Mouse (Mus musculus) neural tube, embryonic 12.5 days (tissue): Measurements from ENCODE around the gene Myo1d. TPM values are rescaled to one million over a fixed set of nuclear protein-coding genes. Genes with fewer than 3 reads are reported as not detected.

Experiments used
- ATAC-seq: fragments of 200-750 bp; cut with Nextera tagmentation; 2 replicates; pipeline ENCODE4 v1.8.0; 2017; ENCODE audit warnings: low read depth, mild to moderate bottlenecking, moderate TSS enrichment, moderate library complexity; ENCODE audit not compliant: low FRiP score
- H3K27ac ChIP-seq: fragments of 300-500 bp; sonication (generic); 2 replicates; pipeline ENCODE4 v1.5.1; 2016
- H3K27me3 ChIP-seq: fragments of 300-500 bp; sonication (generic); replicated peaks from 2 replicates; pipeline ENCODE4 v1.6.1; 2016; ENCODE audit warnings: mild to moderate bottlenecking
- H3K36me3 ChIP-seq: fragments of 300-500 bp; sonication (generic); 2 replicates; pipeline ENCODE4 v1.6.1; 2016; ENCODE audit warnings: mild to moderate bottlenecking
- H3K4me1 ChIP-seq: fragments of 300-500 bp; sonication (generic); 2 replicates; pipeline ENCODE4 v1.6.1; 2016
- H3K4me2 ChIP-seq: fragments of 300-500 bp; sonication (generic); replicated peaks from 2 replicates; pipeline ENCODE4 v1.6.1; 2016; ENCODE audit warnings: mild to moderate bottlenecking
- H3K4me3 ChIP-seq: fragments of 300-500 bp; sonication (generic); 2 replicates; pipeline ENCODE4 v1.5.1; 2016
- H3K9ac ChIP-seq: fragments of 300-500 bp; sonication (generic); 2 replicates; pipeline ENCODE4 v1.6.1; 2016; ENCODE audit warnings: mild to moderate bottlenecking
- H3K9me3 ChIP-seq: fragments of 300-500 bp; sonication (generic); 2 replicates; pipeline ENCODE4 v1.6.1; 2016; ENCODE audit warnings: mild to moderate bottlenecking
- WGBS: fragments of 180-500 bp; shearing (Covaris S2); methylation state at CpG from one replicate; pipeline ENCODE4 v1.1.7; 2016; 5-methylcytosine and 5-hydroxymethylcytosine counted together
- polyA plus RNA-seq: library from polyadenylated mRNA; unstranded; fragments of >200 nt; fragmentation: Nextera tagmentation; extraction: Ambion mirVana; gene quantifications from 2 replicates; pipeline ENCODE4 v1.2.1, GENCODE M21; 2016

The Myo1d gene
- polyA plus RNA-seq, 1 experiment from 2014 or later: 2.2 TPM

GRCm38 (mm10) chr11:80595482-80595881 lies 184.3 kb downstream of the Myo1d start:
- Histone ChIP-seq H3K27me3 (0 out of 2 replicates have a peak, but pooled peaks cover 4% of the 10 kb centered on the region), H3K9me3 (no peaks in the 10 kb centered on the region), H3K27ac (no peak overlapping the region), H3K4me1 (no peaks in the 10 kb centered on the region), H3K4me2 (no peak overlapping the region), H3K36me3 (no peaks in the 10 kb centered on the region), H3K9ac (no peak overlapping the region), H3K4me3 (no peak overlapping the region)
- 66% methylated on average over 1 of the region's 1 CpGs for WGBS
- ATAC-seq: no peak

GRCm38 (mm10) chr11:80589387-80589786 lies 190.4 kb downstream of the Myo1d start:
- H3K27ac ChIP-seq: no peak overlapping the region
- no peak overlapping the region for H3K4me3 ChIP-seq
- H3K9ac ChIP-seq: no peak overlapping the region
- no peak for ATAC-seq
- H3K27me3 ChIP-seq: peaks cover 4% of the 10 kb centered on the region; the same call in 1 of the 2 replicates
- no peaks in the 10 kb centered on the region for H3K36me3 ChIP-seq
- no peaks in the 10 kb centered on the region for H3K9me3 ChIP-seq
- WGBS: 71% methylated on average over 5 of the region's 5 CpGs
- H3K4me1 ChIP-seq: no peaks in the 10 kb centered on the region
- no peak overlapping the region for H3K4me2 ChIP-seq

GRCm38 (mm10) chr11:80585761-80586160 lies 194.1 kb downstream of the Myo1d start:
- ATAC-seq: no peak
- no peak overlapping the region for H3K27ac ChIP-seq
- H3K36me3 ChIP-seq: no peaks in the 10 kb centered on the region
- H3K9ac ChIP-seq: no peak overlapping the region
- H3K4me1 ChIP-seq: no peaks in the 10 kb centered on the region; the same call in 1 of the 2 replicates
- H3K4me3 ChIP-seq: no peak overlapping the region
- H3K4me2 ChIP-seq: no peak overlapping the region
- no peaks in the 10 kb centered on the region for H3K9me3 ChIP-seq
- H3K27me3 ChIP-seq: peaks cover 20% of the 10 kb centered on the region

GRCm38 (mm10) chr11:80585211-80585610 lies 194.6 kb downstream of the Myo1d start:
- Histone ChIP-seq H3K36me3 (no peaks in the 10 kb centered on the region), H3K4me1 (no peaks in the 10 kb centered on the region; the same call in 1 of the 2 replicates), H3K27ac (no peak overlapping the region), H3K4me2 (no peak overlapping the region), H3K4me3 (no peak overlapping the region), H3K27me3 (peaks cover 22% of the 10 kb centered on the region), H3K9me3 (no peaks in the 10 kb centered on the region), H3K9ac (no peak overlapping the region)
- ATAC-seq: no peak
- WGBS: 64% methylated on average over 11 of the region's 11 CpGs

- H3K4me2 ChIP-seq: no peak overlapping the region
- H3K9ac ChIP-seq: no peak overlapping the region
- WGBS: 84% methylated on average over 3 of the region's 3 CpGs
- no peak overlapping the region for H3K27ac ChIP-seq
- H3K4me1 ChIP-seq: peaks cover 17% of the 10 kb centered on the region
- ATAC-seq: no peak
- H3K36me3 ChIP-seq: no peaks in the 10 kb centered on the region
- no peak overlapping the region for H3K4me3 ChIP-seq
- peaks cover 36% of the 10 kb centered on the region for H3K27me3 ChIP-seq
- no peaks in the 10 kb centered on the region for H3K9me3 ChIP-seq
These were observed 199.3 kb downstream of the Myo1d start for GRCm38 (mm10) chr11:80580494-80580893.

GRCm38 (mm10) chr11:80577747-80578640 lies 201.8 kb downstream of the Myo1d start:
- peak; percentile 99 for ATAC-seq
- Histone ChIP-seq H3K9me3 (no peaks in the 10 kb centered on the region), H3K27ac (peak overlapping the region; percentile 72), H3K36me3 (no peaks in the 10 kb centered on the region), H3K4me1 (peaks cover 17% of the 10 kb centered on the region), H3K4me2 (peak overlapping the region; percentile 44), H3K9ac (no peak overlapping the region), H3K27me3 (peaks cover 60% of the 10 kb centered on the region), H3K4me3 (no peak overlapping the region)
- 11% methylated on average over 14 of the region's 14 CpGs for WGBS

GRCm38 (mm10) chr11:80575794-80576193 lies 204.0 kb downstream of the Myo1d start:
- no peak overlapping the region for H3K4me2 ChIP-seq
- no peak for ATAC-seq
- H3K4me1 ChIP-seq: peaks cover 17% of the 10 kb centered on the region
- 82% methylated on average over 3 of the region's 3 CpGs for WGBS
- H3K27me3 ChIP-seq: peaks cover 55% of the 10 kb centered on the region
- H3K36me3 ChIP-seq: no peaks in the 10 kb centered on the region
- H3K27ac ChIP-seq: no peak overlapping the region
- H3K4me3 ChIP-seq: no peak overlapping the region
- no peak overlapping the region for H3K9ac ChIP-seq
- H3K9me3 ChIP-seq: no peaks in the 10 kb centered on the region

- no peak overlapping the region for H3K9ac ChIP-seq
- no peak overlapping the region for H3K27ac ChIP-seq
- no peaks in the 10 kb centered on the region for H3K36me3 ChIP-seq
- H3K4me3 ChIP-seq: no peak overlapping the region
- H3K27me3 ChIP-seq: no peaks in the 10 kb centered on the region
- no peak for ATAC-seq
- H3K4me1 ChIP-seq: no peaks in the 10 kb centered on the region
- 89% methylated on average over 3 of the region's 3 CpGs for WGBS
- no peak overlapping the region for H3K4me2 ChIP-seq
- H3K9me3 ChIP-seq: no peaks in the 10 kb centered on the region
These were observed 213.5 kb downstream of the Myo1d start for GRCm38 (mm10) chr11:80566286-80566685.

GRCm38 (mm10) chr11:80564975-80565965 lies 214.6 kb downstream of the Myo1d start:
- H3K4me2 ChIP-seq: no peak overlapping the region
- H3K9me3 ChIP-seq: no peaks in the 10 kb centered on the region
- no peak for ATAC-seq
- H3K9ac ChIP-seq: no peak overlapping the region
- H3K36me3 ChIP-seq: no peaks in the 10 kb centered on the region
- H3K4me1 ChIP-seq: no peaks in the 10 kb centered on the region
- no peak overlapping the region for H3K27ac ChIP-seq
- WGBS: 79% methylated on average over 7 of the region's 7 CpGs
- H3K27me3 ChIP-seq: no peaks in the 10 kb centered on the region
- H3K4me3 ChIP-seq: no peak overlapping the region

GRCm38 (mm10) chr11:80562479-80562878 lies 217.3 kb downstream of the Myo1d start:
- H3K9me3 ChIP-seq: no peaks in the 10 kb centered on the region
- no peak for ATAC-seq
- H3K4me1 ChIP-seq: no peaks in the 10 kb centered on the region
- no peaks in the 10 kb centered on the region for H3K36me3 ChIP-seq
- H3K27ac ChIP-seq: no peak overlapping the region
- WGBS: 40% methylated on average over 3 of the region's 3 CpGs
- H3K27me3 ChIP-seq: no peaks in the 10 kb centered on the region
- H3K4me2 ChIP-seq: no peak overlapping the region
- no peak overlapping the region for H3K4me3 ChIP-seq
- H3K9ac ChIP-seq: no peak overlapping the region

GRCm38 (mm10) chr11:80560770-80561169 lies 219.1 kb downstream of the Myo1d start:
- H3K27ac ChIP-seq: no peak overlapping the region
- no peak overlapping the region for H3K9ac ChIP-seq
- no peaks in the 10 kb centered on the region for H3K9me3 ChIP-seq
- H3K4me3 ChIP-seq: no peak overlapping the region
- H3K4me2 ChIP-seq: no peak overlapping the region
- no peaks in the 10 kb centered on the region for H3K27me3 ChIP-seq
- H3K4me1 ChIP-seq: no peaks in the 10 kb centered on the region
- H3K36me3 ChIP-seq: no peaks in the 10 kb centered on the region
- WGBS: 73% methylated on average over 5 of the region's 5 CpGs
- ATAC-seq: no peak

- ATAC-seq: no peak
- H3K27ac ChIP-seq: no peak overlapping the region
- no peaks in the 10 kb centered on the region for H3K9me3 ChIP-seq
- no peak overlapping the region for H3K4me3 ChIP-seq
- no peak overlapping the region for H3K4me2 ChIP-seq
- 94% methylated on average over 5 of the region's 5 CpGs for WGBS
- H3K4me1 ChIP-seq: no peaks in the 10 kb centered on the region
- 0 out of 2 replicates have a peak, but pooled peaks cover 4% of the 10 kb centered on the region for H3K27me3 ChIP-seq
- no peaks in the 10 kb centered on the region for H3K36me3 ChIP-seq
- H3K9ac ChIP-seq: no peak overlapping the region
These were observed 224.4 kb downstream of the Myo1d start for GRCm38 (mm10) chr11:80555416-80555815.
